Mouse (Mus musculus) brain, embryonic 14.5 days (tissue): Measurements from ENCODE around the gene Tmprss2.

Experiments
- CTCF ChIP-seq: fragments of 200-500 bp; IDR thresholded peaks from 2 replicates; pipeline ENCODE4 v1.5.1; 2012; ENCODE audit warnings: inconsistent platforms, mild to moderate bottlenecking, moderate library complexity, borderline replicate concordance; ENCODE audit not compliant: insufficient read depth, insufficient read length; ENCODE audit errors: extremely low read depth
- POLR2A ChIP-seq: fragments of 200-500 bp; IDR thresholded peaks from 2 replicates; pipeline ENCODE4 v1.6.1; 2012; ENCODE audit warnings: mild to moderate bottlenecking, inconsistent platforms, borderline replicate concordance; ENCODE audit not compliant: poor library complexity, insufficient read depth, insufficient read length, severe bottlenecking; ENCODE audit errors: extremely low read depth

- no peak for TF ChIP-seq CTCF
- no peak for TF ChIP-seq POLR2A
These were observed 749 bp downstream of the Tmprss2 start for GRCm38 (mm10) chr16:97610246-97610645.
